Mouse (Mus musculus): ENCODE measurements around the gene Vgll2. TPM values are rescaled to one million over a fixed set of nuclear protein-coding genes. Genes with fewer than 3 reads are reported as not detected.

The Vgll2 gene
- not detected for total RNA-seq (2021)
- long read RNA-seq, experiment 1 = 0 reads
- long read RNA-seq, experiment 2 = 0 reads

DNA sequence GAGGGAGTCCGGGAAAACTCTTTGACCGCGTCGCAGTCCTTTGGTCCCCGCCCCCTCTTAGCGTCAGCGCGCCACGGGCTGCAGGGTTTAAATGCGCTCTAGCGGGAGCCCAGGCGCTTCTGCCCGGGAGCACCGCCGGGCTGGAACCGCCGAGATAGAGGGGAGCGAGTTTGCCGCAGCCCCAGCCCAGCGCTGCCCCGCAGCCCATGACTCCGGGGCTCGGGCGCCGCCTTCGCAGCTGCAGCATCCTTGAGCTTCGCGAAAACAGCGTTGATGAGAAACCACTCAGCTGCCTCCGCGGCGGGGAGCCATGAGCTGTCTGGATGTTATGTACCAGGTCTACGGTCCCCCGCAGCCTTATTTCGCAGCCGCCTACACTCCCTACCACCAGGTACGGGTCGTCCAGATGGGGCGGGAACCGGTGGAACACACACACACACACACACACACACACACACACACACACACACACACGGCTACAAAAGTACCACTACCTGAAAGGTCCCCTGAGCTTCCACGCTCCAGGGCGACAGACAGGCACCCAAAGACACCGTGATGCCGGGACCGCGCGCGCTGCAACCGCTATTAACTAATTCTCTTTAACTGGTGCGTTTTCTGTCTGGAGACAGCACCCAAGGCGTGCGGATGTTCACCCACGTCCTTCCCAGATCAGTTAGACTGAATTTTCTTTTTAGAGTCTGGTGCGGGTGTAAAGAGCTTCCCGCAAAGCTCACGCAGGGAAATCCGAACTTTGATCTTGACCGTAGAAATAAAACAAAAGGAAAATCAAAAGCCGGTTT lies at the start of gene Vgll2:
TSS of gene Vgll2 (plus strand) at position 90 of the 800 bp plus-strand sequence.
- DNase-seq (ENCODE audit: low spot score in 2 of 2) = peak; percentile 21 to 50

DNA sequence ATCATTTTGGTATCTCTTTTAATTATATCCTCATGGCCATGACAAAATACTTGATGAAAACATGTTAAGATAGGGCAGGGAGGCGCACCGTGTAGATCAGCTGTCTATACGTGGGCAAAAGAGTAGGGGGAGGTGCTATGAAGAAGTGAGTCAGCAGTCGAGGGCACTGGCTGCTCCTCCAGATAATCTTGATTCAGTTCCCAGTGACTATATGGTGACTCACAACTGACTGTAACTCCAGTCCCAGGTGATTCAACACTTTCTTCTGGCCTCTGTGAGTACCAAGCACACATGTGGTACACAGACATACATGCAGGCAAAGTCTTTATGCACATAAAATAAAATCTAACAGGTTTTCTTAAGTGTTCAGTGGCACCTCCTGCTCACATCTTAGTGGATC lies 47.2 kb upstream of the Vgll2 start:
- DNase-seq (ENCODE audit: low spot score in 2 of 2) = peak; percentile 7 to 16

GRCm38 (mm10) chr10:51975587-51975986 lies 46.7 kb upstream of the Vgll2 start:
- DNase-seq (ENCODE audit: low spot score in 2 of 2) = no peak

GRCm38 (mm10) chr10:51981651-51982050 lies 40.7 kb upstream of the Vgll2 start:
- no peak for DNase-seq (ENCODE audit: low spot score in 2 of 2)

GRCm38 (mm10) chr10:51982395-51982794 lies 39.9 kb upstream of the Vgll2 start:
- no peak for DNase-seq (ENCODE audit: low spot score in 2 of 2)

GRCm38 (mm10) chr10:52018471-52018870 lies 3.8 kb upstream of the Vgll2 start:
- no peak for DNase-seq (ENCODE audit: low spot score in 2 of 2)

DNA sequence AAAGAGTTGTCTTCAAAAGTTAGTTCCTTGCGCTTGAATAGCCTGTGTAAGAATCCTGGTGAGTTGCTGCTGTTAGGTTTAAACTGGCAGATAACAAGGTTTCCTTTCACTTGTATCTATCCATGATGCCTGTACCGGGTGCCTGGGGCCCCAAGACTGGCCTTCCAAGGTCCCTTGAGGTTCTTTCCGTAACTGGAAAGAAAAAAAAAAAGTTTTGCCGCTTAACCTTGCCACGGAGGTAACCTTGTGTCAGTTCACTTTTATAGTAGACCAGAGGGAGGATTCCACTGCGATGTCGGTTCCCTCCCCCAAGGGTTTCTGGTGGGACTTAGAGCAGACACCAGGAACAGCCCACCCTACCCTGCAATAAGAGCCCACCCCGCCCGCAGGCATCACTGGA lies 1.1 kb upstream of the Vgll2 start:
- DNase-seq (ENCODE audit: low spot score in 2 of 2) = no peak

- DNase-seq (ENCODE audit: low spot score in 2 of 2) = no peak
Measured at GRCm38 (mm10) chr10:52021736-52022394, 437 bp upstream of the Vgll2 start.

DNA sequence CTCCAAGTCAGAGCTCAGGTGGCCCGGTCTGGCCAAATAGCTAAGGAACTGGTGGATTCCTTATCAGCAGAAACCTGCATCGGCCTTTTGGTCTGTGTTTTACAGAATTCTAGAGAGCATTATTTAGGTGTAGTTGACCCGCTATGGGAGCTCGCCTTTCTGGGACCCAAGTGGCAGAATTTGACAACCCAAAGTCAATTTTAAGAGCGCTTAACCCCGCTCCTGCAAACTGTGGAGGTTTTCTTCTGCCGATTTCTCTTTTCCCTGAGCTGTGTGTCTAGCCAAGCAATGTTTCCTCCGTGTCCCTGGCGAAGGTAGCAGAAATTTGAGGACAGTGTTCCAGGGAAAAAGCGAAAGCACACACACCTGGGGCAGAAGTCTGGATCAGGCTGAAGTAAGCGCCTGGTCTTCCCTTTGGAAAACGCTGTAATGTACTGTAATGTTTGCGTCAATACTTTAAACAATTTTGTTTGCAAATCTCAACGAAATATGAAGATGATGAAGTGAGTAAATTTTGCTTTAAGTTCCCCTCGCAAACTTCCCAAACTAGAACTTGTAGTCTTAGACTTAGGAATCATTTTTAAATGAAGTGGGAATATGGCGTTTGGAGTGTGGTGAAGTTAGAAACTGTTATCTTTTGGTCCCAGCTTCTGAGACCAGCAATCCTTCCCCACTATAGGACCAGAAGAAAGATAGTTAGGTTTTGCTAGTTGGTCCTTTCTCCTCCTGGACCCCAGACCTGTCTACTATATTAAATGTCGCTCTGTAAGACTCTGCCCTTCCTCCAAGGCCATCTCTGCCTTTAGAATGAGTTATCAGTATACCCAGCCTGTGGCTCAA lies 1.1 kb downstream of the Vgll2 start:
- DNase-seq (ENCODE audit: low spot score in 2 of 2) = no peak

- no peak for DNase-seq (ENCODE audit: low spot score in 2 of 2)
Measured at GRCm38 (mm10) chr10:52024053-52024410, 1.7 kb downstream of the Vgll2 start.

DNA sequence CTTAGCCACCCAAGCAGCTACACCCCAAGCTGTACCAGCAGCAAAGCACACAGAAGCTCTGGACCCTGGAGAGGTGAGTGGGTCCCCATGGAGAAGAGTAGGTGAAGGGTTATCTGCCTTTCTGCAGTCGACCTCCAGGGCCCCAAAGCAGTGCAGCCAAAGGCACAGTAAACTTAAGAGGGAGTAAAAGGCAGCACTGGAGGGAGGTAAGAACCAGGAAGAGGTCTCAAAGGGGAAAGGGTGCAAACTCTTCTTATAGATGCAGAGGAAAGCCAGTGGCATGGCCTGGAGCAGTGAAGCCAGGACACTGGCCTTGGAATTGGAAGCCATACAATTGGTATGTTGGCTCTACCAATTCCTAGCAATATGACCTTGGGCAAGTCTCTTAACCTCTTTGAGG lies 3.0 kb downstream of the Vgll2 start:
- DNase-seq (ENCODE audit: low spot score in 2 of 2) = no peak

- no peak for DNase-seq (ENCODE audit: low spot score in 2 of 2)
Measured at GRCm38 (mm10) chr10:52025821-52026220, 3.5 kb downstream of the Vgll2 start.

GRCm38 (mm10) chr10:52027161-52028035 lies 5.1 kb downstream of the Vgll2 start:
- DNase-seq (ENCODE audit: low spot score in 2 of 2) = no peak

- no peak for DNase-seq (ENCODE audit: low spot score in 2 of 2)
Measured at GRCm38 (mm10) chr10:52028561-52029370, 6.5 kb downstream of the Vgll2 start.

- DNase-seq (ENCODE audit: low spot score in 2 of 2) = no peak
Measured at GRCm38 (mm10) chr10:52029421-52030080, 7.2 kb downstream of the Vgll2 start.

GRCm38 (mm10) chr10:52033729-52034128 lies 11.4 kb downstream of the Vgll2 start:
- DNase-seq (ENCODE audit: low spot score in 2 of 2) = no peak

DNA sequence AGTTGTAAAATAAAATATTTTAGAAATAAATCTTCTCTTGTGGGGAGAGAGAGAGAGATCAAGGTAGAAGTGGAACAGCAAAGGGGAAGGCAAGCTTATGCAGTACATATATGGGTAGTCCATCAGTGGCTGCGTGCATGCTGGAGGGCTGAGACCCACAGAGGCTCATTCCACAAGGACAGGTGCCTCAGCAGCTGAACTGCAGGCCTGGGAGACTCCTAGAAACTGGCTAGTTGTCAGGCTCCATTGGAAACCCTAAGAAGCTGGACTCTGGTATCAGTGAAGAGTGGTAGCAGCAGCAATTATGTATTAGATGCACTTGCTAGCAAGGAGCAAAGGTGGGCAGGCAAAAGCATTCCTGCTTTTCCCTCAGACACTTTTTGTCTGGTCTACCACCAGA lies 17.1 kb downstream of the Vgll2 start:
- DNase-seq (ENCODE audit: low spot score in 2 of 2) = no peak

DNA sequence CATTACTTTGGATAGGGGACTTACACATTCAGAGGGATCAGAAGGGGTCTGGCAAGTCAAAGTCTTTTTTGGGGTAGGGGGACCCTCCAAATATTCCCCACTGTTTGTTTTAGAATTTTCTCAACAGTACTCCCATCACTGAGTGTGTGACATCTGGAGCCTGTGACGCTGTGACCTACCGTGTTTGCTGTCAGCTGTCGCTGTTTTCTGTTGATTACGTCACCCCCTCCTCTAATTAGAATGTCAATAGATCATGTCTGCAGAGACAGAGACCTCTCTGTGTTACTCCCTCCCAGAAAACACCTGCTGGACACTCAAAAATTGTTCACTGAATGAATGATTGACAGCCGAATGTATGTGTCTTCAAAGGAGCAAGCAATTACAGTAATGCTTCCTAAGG lies 20.8 kb downstream of the Vgll2 start:
- DNase-seq (ENCODE audit: low spot score in 2 of 2) = no peak

DNA sequence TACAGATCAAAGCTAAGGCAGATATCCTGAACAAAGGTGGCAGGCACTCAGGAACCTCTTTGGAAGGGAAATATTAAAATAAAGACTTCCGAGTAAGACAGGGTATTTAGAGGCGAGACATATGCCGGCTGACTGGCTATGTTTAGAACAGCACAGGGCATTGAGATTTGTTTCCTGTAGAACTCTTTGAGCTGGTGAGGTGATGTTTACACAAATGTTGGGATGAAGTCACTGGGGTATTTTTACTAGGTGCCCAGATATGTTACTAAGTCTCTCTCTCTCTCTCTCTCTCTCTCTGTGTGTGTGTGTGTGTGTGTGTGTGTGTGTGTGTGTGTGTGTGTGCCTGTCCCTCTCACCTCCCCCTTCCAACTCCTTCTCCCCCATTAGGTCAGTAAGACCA lies 26.0 kb downstream of the Vgll2 start:
- DNase-seq (ENCODE audit: low spot score in 2 of 2) = no peak

Data from left cerebral cortex, adult 18-20 months (tissue).